Mouse (Mus musculus) liver, embryonic 14.5 days (tissue): Measurements from ENCODE around the gene H3f3b.
A peak's percentile ranks its signal among the peaks of the same experiment; 100 is the strongest.

ENCODE experiments used
- CTCF ChIP-seq: IDR thresholded peaks from 2 replicates; pipeline ENCODE4 v1.5.1; 2016; ENCODE audit warnings: antibody characterized with exemption, low read depth, control low read depth
- EP300 ChIP-seq: IDR thresholded peaks from 2 replicates; pipeline ENCODE4 v1.6.1; 2016; ENCODE audit warnings: antibody characterized with exemption, low read depth

- TF ChIP-seq CTCF (no peak), EP300 (0 out of 2 replicates have a peak, but pooled peaks have one; percentile 28)
Observed at GRCm38 (mm10) chr11:116053510-116054229, 25.9 kb upstream of the H3f3b start.
